Mouse (Mus musculus) CD4-positive naive resting alpha-beta T cell, adult 76 days (primary cell): ENCODE results near the gene Fibcd1. TPM values are rescaled to one million over a fixed set of nuclear protein-coding genes. Genes with fewer than 3 reads are reported as not detected.

ENCODE experiments used
- total RNA-seq: library from RNA; stranded (reverse); gene quantifications from one replicate; pipeline ENCODE4 v1.2.4, GENCODE M21; 2023

Fibcd1 gene
- 0.47 TPM for total RNA-seq

GRCm38 (mm10) chr2:31845896-31846691, at the start of gene Fibcd1:
Fibcd1 (minus strand) TSS chr2:31846005.

GRCm38 (mm10) chr2:31887030-31887429, 41.2 kb upstream of the Fibcd1 start, which contains the start of gene Lamc3:
Lamc3 (plus strand) TSS chr2:31887291.

GRCm38 (mm10) chr2:31810444-31810843, 35.4 kb downstream of the Fibcd1 start, which contains the start of gene Qrfp:
Qrfp (minus strand) TSS chr2:31810580.

Other genes starting within 250 kb of the Fibcd1 start
- not detected for gene Prdm12, start 206.0 kb downstream of the Fibcd1 start, total RNA-seq
- gene Exosc2, start 175.3 kb downstream of the Fibcd1 start, total RNA-seq, result 57.5 TPM
- gene Abl1, start 157.6 kb downstream of the Fibcd1 start, total RNA-seq, result 80.3 TPM
- gene Qrfp, start 35.4 kb downstream of the Fibcd1 start, total RNA-seq, result 1.9 TPM
- not detected for gene Lamc3, start 41.3 kb upstream of the Fibcd1 start, total RNA-seq
- not detected for gene Aif1l, start 104.1 kb upstream of the Fibcd1 start, total RNA-seq
- 110 TPM for gene Nup214, start 128.4 kb upstream of the Fibcd1 start, total RNA-seq
- gene Fam78a, start 238.9 kb upstream of the Fibcd1 start, total RNA-seq, result 128 TPM
- not detected for gene Plpp7, start 249.5 kb upstream of the Fibcd1 start, total RNA-seq